Mouse (Mus musculus): ENCODE data around the gene Zfp385c.

DNA sequence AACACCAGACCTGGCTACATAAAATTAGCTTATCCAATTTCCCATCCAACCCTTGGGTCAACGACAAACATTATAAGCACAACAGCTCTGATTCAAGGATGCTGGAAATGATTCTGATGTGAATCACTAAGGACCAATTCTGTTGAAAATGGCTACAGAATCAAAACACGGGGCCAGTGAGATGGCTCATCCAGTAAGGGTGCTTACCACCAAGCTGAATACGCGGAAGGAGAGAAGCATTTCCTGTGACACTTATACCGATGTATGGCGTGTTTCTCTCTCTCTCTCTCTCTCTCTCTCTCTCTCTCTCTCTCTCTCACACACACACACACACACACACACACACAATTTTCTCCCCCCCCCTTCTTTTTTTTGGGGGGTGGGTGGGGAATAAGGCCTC lies 85.1 kb downstream of the Zfp385c start:
- TF ChIP-seq CTCF (IDR thresholded peaks at IDR 0.05; ENCODE audit: borderline replicate concordance, control insufficient read depth, extremely low read depth, insufficient read depth, low read length, poor library complexity) (no peak), POLR2A (IDR thresholded peaks at IDR 0.05; ENCODE audit: control insufficient read depth, extremely low read depth, insufficient read depth, low read length, poor library complexity) (no peak)
